Mouse (Mus musculus) embryonic facial prominence, embryonic 11.5 days (tissue): ENCODE measurements at regions not wholly inside any gene's neighbourhood (a gene's known extent, or its start where the extent isn't known, plus 50 kb on each side); places are given as distances from the start of the nearest gene placed in this dataset.

Source experiments
- ATAC-seq: fragments of 200-750 bp; cut with Nextera tagmentation; replicated peaks from 2 replicates; pipeline ENCODE4 v1.8.0; 2017; ENCODE audit warnings: low read depth; ENCODE audit not compliant: insufficient number of reproducible peaks, low FRiP score, low TSS enrichment
- DNase-seq: peaks from one replicate; pipeline ENCODE4 v3.0.0-alpha.2; 2015; ENCODE audit warnings: low spot score
- H3K27ac ChIP-seq: fragments of 300-500 bp; sonication (generic); replicated peaks from 2 replicates; pipeline ENCODE4 v1.5.1; 2014; ENCODE audit warnings: mild to moderate bottlenecking, low read depth, low read length, control low read depth
- H3K27me3 ChIP-seq: fragments of 300-500 bp; sonication (generic); 2 replicates; pipeline ENCODE4 v1.6.1; 2014; ENCODE audit warnings: mild to moderate bottlenecking, low read length, moderate library complexity, mixed read lengths; ENCODE audit not compliant: control insufficient read depth, insufficient read depth
- H3K36me3 ChIP-seq: fragments of 300-500 bp; sonication (generic); replicated peaks from 2 replicates; pipeline ENCODE4 v1.6.1; 2014; ENCODE audit warnings: low read depth, mild to moderate bottlenecking, low read length, moderate library complexity, mixed read lengths; ENCODE audit not compliant: control insufficient read depth, insufficient read depth
- H3K4me1 ChIP-seq: fragments of 300-500 bp; sonication (generic); 2 replicates; pipeline ENCODE4 v1.6.1; 2014; ENCODE audit warnings: low read length, mixed read lengths; ENCODE audit not compliant: control insufficient read depth, insufficient read depth
- H3K4me2 ChIP-seq: fragments of 300-500 bp; sonication (generic); 2 replicates; pipeline ENCODE4 v1.6.1; 2014; ENCODE audit warnings: low read depth, mild to moderate bottlenecking, control low read depth, low read length, moderate library complexity
- H3K4me3 ChIP-seq: fragments of 300-500 bp; sonication (generic); 2 replicates; pipeline ENCODE4 v1.5.1; 2014; ENCODE audit warnings: low read depth, low read length, control low read depth
- H3K9ac ChIP-seq: fragments of 300-500 bp; sonication (generic); replicated peaks from 2 replicates; pipeline ENCODE4 v1.6.1; 2014; ENCODE audit warnings: mild to moderate bottlenecking, control low read depth, low read length
- H3K9me3 ChIP-seq: fragments of 300-500 bp; sonication (generic); replicated peaks from 2 replicates; pipeline ENCODE4 v1.6.1; 2016; ENCODE audit warnings: mild to moderate bottlenecking, low read length, inconsistent platforms, mixed read lengths; ENCODE audit not compliant: control insufficient read depth
- WGBS: fragments of 180-500 bp; shearing (Covaris S2); extraction: QIAGEN DNeasy Blood & Tissue Kit; methylation state at CpG from one replicate; pipeline ENCODE4 v1.1.7; 2014; 5-methylcytosine and 5-hydroxymethylcytosine counted together

- WGBS: 94% methylated on average over 4 of the region's 4 CpGs
- no peak overlapping the region for H3K4me2 ChIP-seq
Measured at GRCm38 (mm10) chr14:72238344-72238743, 253.3 kb downstream of the Gm9195 start.

GRCm38 (mm10) chr14:72234234-72235075 lies 257.2 kb downstream of the Gm9195 start:
- WGBS: 79% methylated on average over 6 of the region's 6 CpGs
- ATAC-seq (no peak), DNase-seq (no peak)
- Histone ChIP-seq H3K9ac (no peak overlapping the region), H3K9me3 (no peaks in the 10 kb centered on the region), H3K27ac (no peak overlapping the region), H3K4me1 (no peaks in the 10 kb centered on the region), H3K4me2 (no peak overlapping the region), H3K27me3 (no peaks in the 10 kb centered on the region), H3K36me3 (no peaks in the 10 kb centered on the region), H3K4me3 (no peak overlapping the region)

More at GRCm38 (mm10) chr14:72238344-72238743, 253.3 kb downstream of the Gm9195 start:
- DNase-seq (no peak), ATAC-seq (no peak)
- H3K9ac ChIP-seq: no peak overlapping the region
- no peaks in the 10 kb centered on the region for H3K27me3 ChIP-seq
- no peak overlapping the region for H3K4me3 ChIP-seq
- H3K4me1 ChIP-seq: no peaks in the 10 kb centered on the region
- no peaks in the 10 kb centered on the region for H3K9me3 ChIP-seq
- no peaks in the 10 kb centered on the region for H3K36me3 ChIP-seq
- no peak overlapping the region for H3K27ac ChIP-seq

- no peak for DNase-seq
- ATAC-seq: no peak
- Histone ChIP-seq H3K27ac (no peak overlapping the region), H3K4me1 (no peaks in the 10 kb centered on the region), H3K4me3 (no peak overlapping the region), H3K4me2 (no peak overlapping the region), H3K9me3 (no peaks in the 10 kb centered on the region), H3K9ac (no peak overlapping the region), H3K36me3 (no peaks in the 10 kb centered on the region), H3K27me3 (no peaks in the 10 kb centered on the region)
- WGBS: 72% methylated on average over 5 of the region's 5 CpGs
Measured at GRCm38 (mm10) chr14:72227853-72228252, 263.8 kb downstream of the Gm9195 start.

GRCm38 (mm10) chr14:72227441-72227840 lies 264.2 kb downstream of the Gm9195 start:
- H3K9me3 ChIP-seq: no peaks in the 10 kb centered on the region
- H3K27me3 ChIP-seq: no peaks in the 10 kb centered on the region
- H3K36me3 ChIP-seq: no peaks in the 10 kb centered on the region
- no peak overlapping the region for H3K9ac ChIP-seq
- 81% methylated on average over 1 of the region's 1 CpGs for WGBS
- ATAC-seq (no peak), DNase-seq (no peak)
- no peak overlapping the region for H3K4me2 ChIP-seq
- no peak overlapping the region for H3K27ac ChIP-seq
- no peak overlapping the region for H3K4me3 ChIP-seq
- H3K4me1 ChIP-seq: no peaks in the 10 kb centered on the region

GRCm38 (mm10) chr14:72226946-72227345 lies 264.7 kb downstream of the Gm9195 start:
- no peak for DNase-seq
- Histone ChIP-seq H3K9me3 (no peaks in the 10 kb centered on the region), H3K27ac (no peak overlapping the region), H3K36me3 (no peaks in the 10 kb centered on the region), H3K4me3 (no peak overlapping the region), H3K9ac (no peak overlapping the region), H3K27me3 (no peaks in the 10 kb centered on the region), H3K4me1 (no peaks in the 10 kb centered on the region), H3K4me2 (no peak overlapping the region)
- WGBS: 81% methylated on average over 1 of the region's 1 CpGs
- no peak for ATAC-seq

GRCm38 (mm10) chr14:72222836-72223235 lies 268.8 kb downstream of the Gm9195 start:
- no peaks in the 10 kb centered on the region for H3K27me3 ChIP-seq
- H3K9me3 ChIP-seq: no peaks in the 10 kb centered on the region
- ATAC-seq: no peak
- WGBS: 35% methylated on average over 2 of the region's 2 CpGs
- H3K27ac ChIP-seq: no peak overlapping the region
- no peaks in the 10 kb centered on the region for H3K4me1 ChIP-seq
- no peak overlapping the region for H3K9ac ChIP-seq
- no peaks in the 10 kb centered on the region for H3K36me3 ChIP-seq
- peak; percentile 51 for DNase-seq
- H3K4me2 ChIP-seq: no peak overlapping the region
- no peak overlapping the region for H3K4me3 ChIP-seq

GRCm38 (mm10) chr14:72219523-72219922 lies 272.1 kb downstream of the Gm9195 start:
- Histone ChIP-seq H3K4me2 (no peak overlapping the region), H3K27me3 (no peaks in the 10 kb centered on the region), H3K9ac (no peak overlapping the region), H3K9me3 (no peaks in the 10 kb centered on the region), H3K27ac (no peak overlapping the region), H3K4me3 (no peak overlapping the region), H3K36me3 (no peaks in the 10 kb centered on the region), H3K4me1 (no peaks in the 10 kb centered on the region)
- ATAC-seq (no peak), DNase-seq (no peak)
- WGBS: 90% methylated on average over 6 of the region's 6 CpGs

GRCm38 (mm10) chr14:72200307-72200706 lies 291.3 kb downstream of the Gm9195 start:
- no peak for ATAC-seq
- no peak overlapping the region for H3K9ac ChIP-seq
- WGBS: 77% methylated on average over 3 of the region's 3 CpGs
- no peak overlapping the region for H3K4me2 ChIP-seq
- no peak overlapping the region for H3K4me3 ChIP-seq
- no peaks in the 10 kb centered on the region for H3K4me1 ChIP-seq
- no peaks in the 10 kb centered on the region for H3K27me3 ChIP-seq
- H3K36me3 ChIP-seq: no peaks in the 10 kb centered on the region
- no peak overlapping the region for H3K27ac ChIP-seq
- H3K9me3 ChIP-seq: no peaks in the 10 kb centered on the region
- DNase-seq: no peak
